Mouse (Mus musculus): ENCODE results near the gene Arl10.
A peak's percentile ranks its signal among the peaks of the same experiment; 100 is the strongest.

DNA sequence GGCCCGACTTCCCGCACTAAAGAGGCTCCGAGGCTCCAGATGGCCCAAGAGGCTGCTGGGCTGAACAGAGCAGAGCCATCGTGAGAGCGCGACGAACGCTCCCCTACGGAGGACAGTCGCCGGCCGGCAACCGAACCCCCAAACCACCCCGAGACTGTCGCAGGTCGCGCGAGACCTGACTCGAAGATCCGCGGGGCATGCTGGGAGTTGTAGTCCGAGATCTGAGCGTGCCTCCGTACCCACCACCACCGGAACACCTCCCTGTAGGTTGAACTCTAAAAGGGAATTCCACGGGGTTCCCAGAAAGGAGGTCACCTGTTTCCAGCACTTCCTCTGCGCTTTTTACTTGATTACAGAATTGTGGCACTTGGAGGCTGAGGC lies 9.6 kb upstream of the Arl10 start, which contains the start of gene 4833439L19Rik:
- TF ChIP-seq CTCF (IDR thresholded peaks at IDR 0.05; ENCODE audit: borderline replicate concordance, control insufficient read depth, extremely low read depth, insufficient read depth, low read length, poor library complexity), result 0 out of 2 replicates have a peak, but pooled peaks have one; percentile 10
- TF ChIP-seq POLR2A (IDR thresholded peaks at IDR 0.05; ENCODE audit: control insufficient read depth, extremely low read depth, insufficient read depth, low read length, poor library complexity), result peak; percentile 91

All from thymus, adult 2 months (tissue).